Mouse (Mus musculus) heart, adult 9 months (tissue): Measurements from ENCODE around the gene 2410137M14Rik.

Experiments
- DNase-seq, 2 experiments: peaks; one replicate each; pipeline ENCODE4 v3.0.0; 2022; ENCODE audit warnings: low spot score in 2 of 2

The 2410137M14Rik gene

DNA sequence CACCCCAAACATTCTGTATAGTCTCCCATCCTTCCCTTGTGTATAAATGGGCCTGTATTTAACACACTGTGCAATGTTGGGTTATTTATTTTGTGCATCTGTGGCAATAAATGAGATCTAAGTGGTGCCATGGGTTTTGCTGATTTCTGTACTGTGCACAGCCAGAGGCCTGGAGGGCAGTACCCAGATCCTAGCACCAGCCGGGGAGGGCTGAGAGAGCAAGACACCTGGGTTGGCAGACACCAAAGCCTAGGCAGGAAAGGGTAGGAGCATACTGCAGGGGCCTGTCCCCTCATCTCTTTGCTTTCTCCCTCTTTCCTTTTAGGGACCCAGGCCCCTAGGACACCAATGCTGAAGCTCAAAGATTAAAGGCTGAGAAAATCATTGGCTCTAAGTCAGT is 32.8 kb downstream of the 2410137M14Rik start:
- DNase-seq = no peak

DNA sequence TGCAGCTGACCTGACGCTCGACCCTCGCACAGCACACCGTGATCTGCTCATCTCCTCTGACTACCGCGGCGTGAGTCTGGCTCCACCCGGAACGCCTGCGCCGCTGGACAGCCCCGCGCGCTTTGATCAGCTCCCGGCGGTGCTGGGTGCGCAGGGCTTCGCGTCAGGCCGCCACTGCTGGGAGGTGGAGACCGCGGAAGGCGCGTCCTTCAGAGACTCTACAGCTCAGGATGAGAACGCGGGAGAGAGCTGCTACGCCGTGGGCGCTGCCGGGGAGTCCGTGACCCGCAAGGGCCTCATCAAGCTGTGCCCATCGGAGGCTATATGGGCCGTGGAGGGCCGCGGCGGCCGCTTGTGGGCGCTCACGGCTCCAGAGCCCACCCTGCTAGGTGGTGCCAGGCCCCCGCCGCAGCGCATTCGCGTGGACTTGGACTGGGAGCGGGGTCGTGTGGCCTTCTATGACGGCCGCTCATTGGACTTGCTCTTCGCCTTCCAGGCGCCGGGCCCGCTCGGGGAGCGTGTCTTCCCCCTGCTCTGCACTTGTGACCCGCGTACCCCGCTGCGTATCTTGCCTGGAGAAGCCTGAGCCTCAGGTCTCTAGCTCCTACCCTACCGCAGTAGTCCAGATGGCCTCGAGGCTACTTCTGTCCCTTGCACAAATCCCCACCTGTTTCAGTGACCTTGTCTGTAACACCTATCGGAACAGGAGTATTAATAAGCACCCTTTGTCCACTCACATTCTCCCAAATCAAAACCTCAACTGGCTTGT is 33.8 kb downstream of the 2410137M14Rik start:
- peak; percentile 35 to 48 for DNase-seq

DNA sequence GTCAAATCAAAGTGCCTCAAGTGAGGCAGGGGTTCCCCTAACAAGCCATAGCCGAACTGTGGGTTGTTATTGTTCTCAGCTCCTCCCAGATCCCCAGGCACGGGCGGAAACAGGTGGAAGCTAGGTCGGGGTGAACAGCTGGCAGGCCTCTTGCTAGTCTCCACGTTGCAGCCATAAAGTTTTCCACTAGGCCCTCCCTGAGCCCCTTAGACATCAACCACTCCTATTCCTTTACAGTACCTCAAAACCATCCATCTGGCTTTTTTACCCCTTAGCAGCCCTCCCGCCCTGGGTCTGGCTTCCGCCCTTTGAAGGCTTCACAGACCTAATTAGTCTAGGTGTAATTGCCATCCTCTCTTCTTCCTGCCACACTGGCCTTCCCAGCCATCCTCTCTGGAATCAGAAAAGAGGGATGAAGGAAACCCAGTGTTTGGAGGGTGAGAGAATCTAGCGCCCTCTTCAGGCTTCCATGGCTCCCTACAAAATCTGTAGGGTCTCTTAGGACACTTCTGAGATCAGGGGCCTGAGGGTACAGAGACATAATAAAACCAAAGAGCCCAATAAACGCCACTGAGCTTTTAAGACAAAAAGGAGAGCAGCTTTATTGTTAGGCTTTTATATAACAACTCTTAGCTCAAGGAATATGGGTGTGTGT is 36.8 kb downstream of the 2410137M14Rik start:
- DNase-seq = no peak

DNA sequence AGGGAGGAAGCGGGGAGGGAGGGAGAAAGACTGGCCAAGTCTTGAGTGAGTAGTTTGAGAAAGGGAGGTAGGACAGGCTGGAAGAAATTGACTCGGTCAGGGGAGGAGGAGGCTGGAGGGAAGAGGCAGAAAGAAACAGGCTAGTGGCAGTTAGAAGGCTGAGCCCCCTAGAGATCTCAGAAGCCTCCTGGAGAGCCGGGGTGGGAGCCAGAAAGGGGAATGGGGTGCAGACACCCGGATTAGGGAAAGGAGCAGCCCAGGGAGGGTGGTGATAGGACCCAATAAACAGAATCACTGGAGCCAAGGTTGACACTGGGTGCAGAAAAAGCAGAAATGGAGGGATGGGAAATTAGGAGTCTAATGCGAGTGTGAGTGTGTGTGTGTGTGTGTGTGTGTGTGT is 37.3 kb downstream of the 2410137M14Rik start:
- DNase-seq = no peak

DNA sequence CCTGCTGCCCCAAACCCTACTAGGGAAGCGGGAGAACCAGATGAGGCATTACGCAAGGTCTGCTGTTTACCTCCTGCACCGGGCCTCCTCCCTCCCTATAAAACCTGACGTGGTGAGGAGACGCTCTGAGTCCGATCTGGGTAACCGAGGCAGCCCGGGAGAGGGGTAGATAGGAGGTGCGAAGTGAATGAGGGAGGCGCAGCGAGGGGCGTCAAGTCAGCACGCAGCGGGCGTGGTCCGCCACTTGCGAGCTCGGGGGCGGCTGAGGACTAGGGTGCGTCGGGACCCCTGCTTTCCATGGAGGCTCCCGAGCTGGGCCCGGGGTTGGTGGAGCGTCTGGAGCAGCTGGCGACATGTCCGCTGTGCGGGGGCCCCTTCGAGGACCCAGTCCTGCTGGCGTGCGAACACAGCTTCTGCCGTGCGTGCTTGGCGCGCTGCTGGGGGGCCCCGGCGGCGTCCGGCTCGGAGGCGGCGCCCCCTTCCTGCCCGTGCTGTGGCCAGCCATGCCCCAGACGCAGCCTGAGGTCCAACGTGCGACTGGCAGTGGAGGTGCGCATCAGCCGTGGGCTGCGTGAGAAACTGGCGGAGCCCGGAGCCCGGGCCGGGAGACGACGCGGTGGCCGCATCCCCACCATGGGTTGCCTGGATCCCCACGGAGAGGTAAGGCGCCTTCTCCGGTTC is 38.1 kb downstream of the 2410137M14Rik start, which contains the start of gene Rnf39:
Rnf39 (plus strand) TSS at position 128 of the 681 bp plus-strand sequence.
- no peak for DNase-seq

DNA sequence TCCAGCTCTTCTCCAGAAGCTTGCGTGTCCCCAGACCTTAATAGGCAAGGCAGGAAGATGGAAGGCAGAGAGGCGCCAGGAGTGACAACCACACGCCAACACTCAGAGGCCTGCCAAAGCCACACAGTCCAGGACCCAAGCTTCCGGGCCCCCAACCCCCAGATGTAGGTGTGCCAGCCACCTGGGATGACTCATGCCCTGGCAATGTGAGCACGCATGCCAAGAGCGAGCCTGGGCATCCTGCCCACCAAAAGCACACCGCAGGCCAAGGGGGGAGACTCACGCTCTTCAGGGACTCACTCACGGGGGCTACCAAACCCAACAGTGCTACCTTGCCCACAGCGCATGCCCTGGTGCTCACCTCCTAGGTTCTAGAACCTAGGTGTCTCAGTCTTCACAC is 38.6 kb downstream of the 2410137M14Rik start:
- peak; percentile 49 to 67 for DNase-seq

DNA sequence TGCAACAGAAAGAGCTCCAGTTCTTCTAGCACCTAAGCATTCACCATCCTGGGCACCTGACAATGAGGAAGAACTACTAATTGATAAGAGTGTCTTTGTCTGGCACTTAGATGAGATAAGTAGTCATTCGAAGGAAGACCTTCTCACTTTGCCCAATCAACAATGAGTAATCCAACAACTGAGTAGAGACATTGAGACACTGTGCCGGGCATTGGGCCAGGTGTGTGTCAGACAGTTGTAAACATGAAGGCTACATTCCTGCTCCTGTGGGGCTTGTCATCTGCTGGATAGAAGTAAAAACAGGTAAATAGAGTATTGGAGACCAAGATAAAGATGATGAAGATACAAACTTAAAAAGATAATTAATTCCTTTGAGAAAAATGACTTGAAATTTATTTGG is 43.0 kb downstream of the 2410137M14Rik start:
- DNase-seq = no peak

DNA sequence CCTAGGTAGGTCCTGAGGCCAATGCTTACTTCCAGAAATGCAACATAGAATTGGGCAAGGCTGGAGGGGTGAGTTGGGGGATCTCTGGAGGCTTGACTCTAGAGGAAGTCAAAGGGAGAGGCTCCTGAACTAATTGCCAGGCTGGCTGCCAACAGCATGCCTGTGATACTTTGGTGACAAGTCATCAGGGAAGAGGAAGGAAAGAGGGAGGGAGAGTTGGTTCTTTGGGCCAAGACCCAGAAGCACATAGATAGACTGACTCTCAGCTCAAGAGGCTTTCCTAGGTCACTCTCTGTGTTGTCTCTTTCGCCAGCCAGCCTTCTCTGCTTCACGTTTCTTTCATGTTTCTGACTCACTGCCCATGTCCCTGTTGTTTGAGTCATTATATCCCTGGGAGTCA is 49.2 kb downstream of the 2410137M14Rik start:
- peak; percentile 63 to 65 for DNase-seq

DNA sequence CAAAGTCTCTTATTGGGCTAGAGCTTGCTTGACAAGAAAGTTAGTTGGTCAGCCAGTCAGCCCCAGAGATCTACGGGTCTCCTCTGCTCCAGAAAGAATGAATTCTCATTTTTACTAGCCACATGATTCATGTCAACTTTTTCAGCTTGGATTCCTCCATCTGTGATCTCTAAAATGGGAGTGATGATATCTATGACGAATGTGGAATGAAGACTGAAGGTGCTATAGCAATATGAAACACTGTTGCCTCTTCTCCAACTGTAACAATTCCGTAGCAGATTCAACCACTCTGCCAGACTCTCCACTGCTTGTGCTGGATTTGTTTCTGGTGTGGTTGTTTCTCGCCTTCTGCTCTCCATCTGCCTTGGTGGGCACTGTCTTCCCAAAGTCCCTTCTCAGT is 49.9 kb downstream of the 2410137M14Rik start:
- no peak for DNase-seq

DNA sequence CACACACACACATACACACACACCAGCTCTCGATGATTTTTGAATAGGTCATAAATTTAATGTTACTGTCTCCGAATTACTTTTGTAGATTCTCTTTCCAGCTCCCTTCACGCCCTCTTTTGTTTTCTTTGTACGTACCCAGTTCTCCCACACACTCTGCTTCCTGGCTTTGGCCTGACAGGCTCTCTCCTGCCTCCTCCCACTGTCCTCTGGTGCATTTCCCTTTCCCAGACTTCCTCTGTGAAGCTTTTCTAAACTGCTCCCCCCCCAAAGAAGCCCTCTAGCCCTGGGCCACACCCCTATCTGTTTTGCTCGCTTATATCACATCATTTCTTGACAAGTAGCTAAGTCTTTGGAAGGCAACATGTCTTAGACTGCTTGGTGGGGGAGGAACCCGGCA is 50.8 kb downstream of the 2410137M14Rik start:
- peak; percentile 37 to 66 for DNase-seq

DNA sequence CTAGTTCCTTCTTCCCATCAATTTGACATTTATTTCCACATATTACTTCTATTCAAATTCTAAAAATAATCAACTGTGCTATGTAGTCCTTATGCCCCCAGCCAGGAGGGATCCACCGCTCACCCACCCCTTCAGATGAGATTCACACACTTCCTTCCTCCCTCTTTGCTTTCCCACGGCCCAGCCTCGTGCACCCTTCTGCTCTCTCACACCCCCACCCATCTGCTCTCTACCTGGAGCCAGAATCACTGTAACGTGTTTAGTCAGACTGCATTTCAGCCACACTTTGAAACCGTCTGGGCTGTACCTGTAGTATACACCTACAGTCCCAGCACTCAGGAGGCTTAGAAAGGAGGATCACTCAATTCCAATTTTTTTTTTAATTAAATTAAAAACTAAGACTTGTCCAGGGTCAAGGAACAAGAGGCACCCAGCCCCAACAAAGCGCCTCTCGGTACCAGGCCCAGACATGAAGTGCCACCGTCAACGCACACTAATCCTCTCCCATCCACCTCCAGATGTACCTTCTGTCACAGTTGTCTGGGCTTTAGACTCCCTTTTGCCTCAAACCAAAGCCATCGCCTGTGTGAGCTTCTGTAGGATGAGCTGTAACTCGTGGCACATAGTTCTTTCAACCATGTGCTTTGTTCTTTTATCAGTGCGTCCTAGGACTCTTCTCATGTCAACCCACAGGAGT is 51.7 kb downstream of the 2410137M14Rik start:
- DNase-seq = no peak
